Mouse (Mus musculus) urinary bladder, adult 18-20 months (tissue): ENCODE measurements around the gene Bicral.
"Not testable (repeated sequence)": the region's sequence is repeated elsewhere in the genome, so short reads cannot be mapped to it uniquely, and the experiment has no call there.

Experiments used
- DNase-seq, 2 experiments: peaks; one replicate each; pipeline ENCODE4 v3.0.0; 2022; ENCODE audit warnings: low spot score in 2 of 2, mixed read lengths in 2 of 2

The Bicral gene

GRCm38 (mm10) chr17:46799680-46800079 lies 58.6 kb downstream of the Bicral start:
- DNase-seq, result no peak

GRCm38 (mm10) chr17:46797386-46797785 lies 60.9 kb downstream of the Bicral start:
- no peak for DNase-seq

- no peak for DNase-seq
Observed at GRCm38 (mm10) chr17:46796743-46797142, 61.5 kb downstream of the Bicral start.

GRCm38 (mm10) chr17:46792963-46793362 lies 65.3 kb downstream of the Bicral start:
- DNase-seq, result no peak

- not testable (repeated sequence) for DNase-seq
Observed at GRCm38 (mm10) chr17:46787974-46788373, 70.3 kb downstream of the Bicral start.

- DNase-seq, result no peak
Observed at GRCm38 (mm10) chr17:46786952-46787351, 71.3 kb downstream of the Bicral start.

- no peak for DNase-seq
Observed at GRCm38 (mm10) chr17:46783222-46783565, 75.1 kb downstream of the Bicral start.

GRCm38 (mm10) chr17:46782341-46783221 lies 75.7 kb downstream of the Bicral start, which contains the start of gene Rpl7l1:
Gene Rpl7l1, minus strand, starts transcription at chr17:46782672.
- DNase-seq, result peak; percentile 86 to 91

- no peak for DNase-seq
Observed at GRCm38 (mm10) chr17:46781876-46782275, 76.4 kb downstream of the Bicral start.

- no peak for DNase-seq
Observed at GRCm38 (mm10) chr17:46776087-46776486, 82.2 kb downstream of the Bicral start.

GRCm38 (mm10) chr17:46775070-46775469 lies 83.2 kb downstream of the Bicral start:
- no peak for DNase-seq

- no peak for DNase-seq
Observed at GRCm38 (mm10) chr17:46774131-46774472, 84.2 kb downstream of the Bicral start.

GRCm38 (mm10) chr17:46773278-46774130 lies 84.8 kb downstream of the Bicral start:
- no peak for DNase-seq

GRCm38 (mm10) chr17:46772404-46773277 lies 85.6 kb downstream of the Bicral start, which contains the start of gene 2310039H08Rik:
Gene 2310039H08Rik, plus strand, starts transcription at chr17:46772635.
- DNase-seq, result peak; percentile 73 to 80

GRCm38 (mm10) chr17:46772038-46772403 lies 86.3 kb downstream of the Bicral start:
- no peak for DNase-seq

- no peak for DNase-seq
Observed at GRCm38 (mm10) chr17:46771616-46772015, 86.7 kb downstream of the Bicral start.

- DNase-seq, result no peak
Observed at GRCm38 (mm10) chr17:46771025-46771424, 87.3 kb downstream of the Bicral start.

GRCm38 (mm10) chr17:46770546-46770945 lies 87.7 kb downstream of the Bicral start:
- no peak for DNase-seq

- no peak for DNase-seq
Observed at GRCm38 (mm10) chr17:46767868-46768267, 90.4 kb downstream of the Bicral start.

- not testable (repeated sequence) for DNase-seq
Observed at GRCm38 (mm10) chr17:46764916-46765315, 93.4 kb downstream of the Bicral start.

- DNase-seq, result no peak
Observed at GRCm38 (mm10) chr17:46763544-46763943, 94.7 kb downstream of the Bicral start, which contains the start of gene Ptcra. Gene Ptcra, minus strand, starts transcription at chr17:46763712.

- no peak for DNase-seq
Observed at GRCm38 (mm10) chr17:46758753-46759152, 99.5 kb downstream of the Bicral start.
